Comparison of ENCODE assay signal across 12 mouse cellular contexts in genomic region chr2:32731911-32732310, GRCm38 (mm10). TPM values are rescaled to one million over a fixed set of nuclear protein-coding genes. Genes with fewer than 3 reads are reported as not detected.
DNase-seq lines count a peak whose midpoint lies in the region; ATAC-seq and TF ChIP-seq lines count a peak whose summit lies in the region.
"Had no signal": no experiment of that assay in that cellular context is flagged by ENCODE, and none has a peak within 500 bp of the region (broad histone marks: within the 10 kb centered on the region; RNA-seq: fewer than 3 reads in every experiment).

No protein-coding gene starts in this region.

- H3K4me1 ChIP-seq in lung, adult 2 months (ENCODE audit: control insufficient read depth, insufficient read depth, low read length), result peaks cover 30% of the 10 kb centered on the region
- peaks cover 20% of the 10 kb centered on the region for H3K4me1 ChIP-seq in heart, embryonic 16.5 days (ENCODE audit: control insufficient read depth, insufficient read depth, low read length)
- H3K4me1 ChIP-seq in liver, embryonic 12.5 days, result peaks cover 44% of the 10 kb centered on the region

- H3K9me3 ChIP-seq in heart, embryonic 16.5 days (replicated peaks; ENCODE audit: control insufficient read depth, low read length), result no peaks in the 10 kb centered on the region
- H3K9me3 ChIP-seq in liver, embryonic 12.5 days (replicated peaks), result no peaks in the 10 kb centered on the region

- no peak for DNase-seq in gastrocnemius, adult 2 months
- no peak for DNase-seq in gastrocnemius, adult 18-20 months (ENCODE audit: low spot score)
- no peak for DNase-seq in lung, adult 2 months
- no peak for DNase-seq in lung, adult 18-20 months
- DNase-seq in testis, postnatal 14 days (ENCODE audit: low spot score), result no peak
- DNase-seq: adrenal gland, adult 8-10 months; cerebellum, adult 2 months; gastrocnemius, postnatal 36 days had no signal

- H3K27me3 ChIP-seq in heart, embryonic 16.5 days (ENCODE audit: control insufficient read depth, insufficient read depth, low read length), result no peaks in the 10 kb centered on the region
- no peaks in the 10 kb centered on the region for H3K27me3 ChIP-seq in liver, embryonic 12.5 days (replicated peaks)

- no peaks in the 10 kb centered on the region for H3K36me3 ChIP-seq in heart, embryonic 16.5 days (ENCODE audit: control insufficient read depth, insufficient read depth)
- H3K36me3 ChIP-seq in liver, embryonic 12.5 days, result no peaks in the 10 kb centered on the region

- TF ChIP-seq POLR2A in lung, adult 2 months (IDR thresholded peaks at IDR 0.05; ENCODE audit: borderline replicate concordance, extremely low read depth, low read depth, low read length), result peak; percentile 14; the same call in 1 of the 2 replicates

- intact Hi-C loops in gastrocnemius, adult 2 months (cut with DNase I), result no loop called here

- no peak for TF ChIP-seq CTCF in gastrocnemius, adult 2 months (IDR thresholded peaks at IDR 0.05)
- TF ChIP-seq CTCF in lung, adult 2 months (IDR thresholded peaks at IDR 0.05; ENCODE audit: insufficient read depth, low read length), result no peak

- peak overlapping the region; percentile 87 for H3K27ac ChIP-seq in gastrocnemius, adult 2 months
- peak overlapping the region; percentile 86 for H3K27ac ChIP-seq in heart, embryonic 16.5 days (ENCODE audit: low read length)
- H3K27ac ChIP-seq in liver, embryonic 12.5 days, result peak overlapping the region; percentile 22; the same call in 1 of the 2 replicates

- WGBS in lung, adult 2 months, result 45% methylated on average over 4 of the region's 4 CpGs
- WGBS in heart, embryonic 16.5 days, result 55% methylated on average over 4 of the region's 4 CpGs
- WGBS in liver, embryonic 12.5 days (ENCODE audit: insufficient replicate concordance), result 75% methylated on average over 4 of the region's 4 CpGs

- ATAC-seq in heart, embryonic 16.5 days (replicated peaks; ENCODE audit: extremely low read depth, insufficient read depth, low FRiP score), result no peak
- no peak for ATAC-seq in liver, embryonic 12.5 days
- no peak for ATAC-seq in megakaryocyte, adult 5-6 weeks (ENCODE audit: poor library complexity, severe bottlenecking)

- H3K4me3 ChIP-seq in gastrocnemius, adult 2 months, result peak overlapping the region; percentile 79
- no peak overlapping the region for H3K4me3 ChIP-seq in lung, adult 2 months (replicated peaks; ENCODE audit: extremely low read depth, low read depth, low read length)
- H3K4me3 ChIP-seq in heart, embryonic 16.5 days (ENCODE audit: low read length), result no peak overlapping the region
- no peak overlapping the region for H3K4me3 ChIP-seq in liver, embryonic 12.5 days

- H3K4me2 ChIP-seq in heart, embryonic 16.5 days (ENCODE audit: low read depth, low read length), result peak overlapping the region; percentile 15
- H3K4me2 ChIP-seq in liver, embryonic 12.5 days, result no peak overlapping the region

- H3K9ac ChIP-seq in heart, embryonic 16.5 days (ENCODE audit: low read length), result peak overlapping the region; percentile 12; the same call in 1 of the 2 replicates
- H3K9ac ChIP-seq in liver, embryonic 12.5 days, result no peak overlapping the region

RNA-seq across cellular contexts. Expression of gene 6330409D20Rik, which starts 8.9 kb away (rescaled TPM):
- total RNA-seq in gastrocnemius, adult 2 months (2021), result not detected
- total RNA-seq in gastrocnemius, adult 18-20 months (2021), result not detected
- polyA plus RNA-seq in lung, adult 2 months (2012; rRNA removed), result 0.18 and 0.41 TPM in 2 replicates
- 0.17 and 0.26 TPM in 2 replicates for polyA plus RNA-seq in heart, embryonic 16.5 days (2015; fragmentation: Nextera tagmentation; extraction: Ambion mirVana)
- polyA plus RNA-seq in liver, embryonic 12.5 days (2016; fragmentation: Nextera tagmentation; extraction: Ambion mirVana), result not detected in 2 replicates
- total RNA-seq in megakaryocyte, adult 5-6 weeks (2015), result not detected in 2 replicates
- not detected in 2 replicates for total RNA-seq in megakaryocyte, adult 5-6 weeks (2017)
- total RNA-seq: adrenal gland, adult 8-10 months; gastrocnemius, postnatal 36 days; megakaryocyte progenitor cell, adult 5-6 weeks had no signal

RNA-seq across cellular contexts. Expression of gene Sh2d3c, which starts 11.1 kb away (rescaled TPM):
- 10 to 100 TPM in 1 of 2 experiments, 1 to 10 TPM in 1; 4.4 to 12.0 TPM for total RNA-seq in gastrocnemius, adult 2 months (2021)
- total RNA-seq in gastrocnemius, adult 18-20 months (2021), result 1 to 10 TPM; 5.7 to 7.3 TPM
- polyA plus RNA-seq in lung, adult 2 months (2012; rRNA removed), result 167 and 260 TPM in 2 replicates
- polyA plus RNA-seq in heart, embryonic 16.5 days (2015; fragmentation: Nextera tagmentation; extraction: Ambion mirVana), result 32.4 and 33.6 TPM in 2 replicates
- 9.7 and 10.1 TPM in 2 replicates for polyA plus RNA-seq in liver, embryonic 12.5 days (2016; fragmentation: Nextera tagmentation; extraction: Ambion mirVana)
- total RNA-seq in megakaryocyte, adult 5-6 weeks (2015), result 49.8 and 56.2 TPM in 2 replicates
- 30.1 and 38.2 TPM in 2 replicates for total RNA-seq in megakaryocyte, adult 5-6 weeks (2017)

RNA-seq across cellular contexts. Expression of gene Cdk9, which starts 19.0 kb away (rescaled TPM):
- 10 to 100 TPM; 20.2 to 22.0 TPM for total RNA-seq in gastrocnemius, adult 2 months (2021)
- total RNA-seq in gastrocnemius, adult 18-20 months (2021), result 10 to 100 TPM; 19.3 to 19.9 TPM
- 103 and 137 TPM in 2 replicates for polyA plus RNA-seq in lung, adult 2 months (2012; rRNA removed)
- 57.1 and 59.8 TPM in 2 replicates for polyA plus RNA-seq in heart, embryonic 16.5 days (2015; fragmentation: Nextera tagmentation; extraction: Ambion mirVana)
- 85.3 and 86.1 TPM in 2 replicates for polyA plus RNA-seq in liver, embryonic 12.5 days (2016; fragmentation: Nextera tagmentation; extraction: Ambion mirVana)
- total RNA-seq in megakaryocyte, adult 5-6 weeks (2015), result 82.1 and 84.4 TPM in 2 replicates
- total RNA-seq in megakaryocyte, adult 5-6 weeks (2017), result 73.9 and 79.2 TPM in 2 replicates

RNA-seq across cellular contexts. Expression of gene Tor2a, which starts 25.1 kb away (rescaled TPM):
- total RNA-seq in gastrocnemius, adult 2 months (2021), result 1 to 10 TPM; 3.7 to 4.9 TPM
- 1 to 10 TPM; 4.1 to 4.8 TPM for total RNA-seq in gastrocnemius, adult 18-20 months (2021)
- 65.3 and 67.8 TPM in 2 replicates for polyA plus RNA-seq in lung, adult 2 months (2012; rRNA removed)
- polyA plus RNA-seq in heart, embryonic 16.5 days (2015; fragmentation: Nextera tagmentation; extraction: Ambion mirVana), result 38.1 and 38.9 TPM in 2 replicates
- 35.9 and 36.6 TPM in 2 replicates for polyA plus RNA-seq in liver, embryonic 12.5 days (2016; fragmentation: Nextera tagmentation; extraction: Ambion mirVana)
- 19.0 and 24.2 TPM in 2 replicates for total RNA-seq in megakaryocyte, adult 5-6 weeks (2015)
- total RNA-seq in megakaryocyte, adult 5-6 weeks (2017), result 17.7 and 17.8 TPM in 2 replicates

RNA-seq across cellular contexts. Expression of gene Fpgs, which starts 28.0 kb away (rescaled TPM):
- total RNA-seq in gastrocnemius, adult 2 months (2021), result 1 to 10 TPM; 5.9 to 6.9 TPM
- 1 to 10 TPM; 4.8 to 5.4 TPM for total RNA-seq in gastrocnemius, adult 18-20 months (2021)
- 42.1 and 42.3 TPM in 2 replicates for polyA plus RNA-seq in lung, adult 2 months (2012; rRNA removed)
- 16.7 and 16.9 TPM in 2 replicates for polyA plus RNA-seq in heart, embryonic 16.5 days (2015; fragmentation: Nextera tagmentation; extraction: Ambion mirVana)
- polyA plus RNA-seq in liver, embryonic 12.5 days (2016; fragmentation: Nextera tagmentation; extraction: Ambion mirVana), result 32.8 and 35.8 TPM in 2 replicates
- 0.91 and 4.6 TPM in 2 replicates for total RNA-seq in megakaryocyte, adult 5-6 weeks (2015)
- 2.6 and 3.0 TPM in 2 replicates for total RNA-seq in megakaryocyte, adult 5-6 weeks (2017)

Comparison
In these comparisons a context has a peak if more than half of its experiments do, and no peak if none do; other contexts are left out.
1. H3K27ac ChIP-seq: peak in every context shown above with its lines; median percentile 87 in gastrocnemius, adult 2 months; 86 in heart, embryonic 16.5 days; 22 in liver, embryonic 12.5 days.